Mouse (Mus musculus) central nervous system, embryonic 14 days (tissue): ENCODE data around the gene Numbl. TPM values are rescaled to one million over a fixed set of nuclear protein-coding genes. Genes with fewer than 3 reads are reported as not detected.

Experiments used
- polyA plus RNA-seq: library from polyadenylated mRNA; depleted of rRNA; stranded (reverse); fragments of >200 nt; gene quantifications from 2 replicates; pipeline ENCODE4 v1.2.3, GENCODE M21; 2012; rRNA removed

Numbl gene
- 95.3 and 97.1 TPM in 2 replicates for polyA plus RNA-seq

GRCm38 (mm10) chr7:27258205-27258899, at the start of gene Numbl:
Gene Numbl (plus strand): TSS chr7:27258433.

GRCm38 (mm10) chr7:27228281-27228821, 29.9 kb upstream of the Numbl start, which contains the start of gene Itpkc:
Gene Itpkc (minus strand): TSS chr7:27228661.

GRCm38 (mm10) chr7:27232781-27233281, 25.4 kb upstream of the Numbl start, which contains the start of gene Coq8b:
Gene Coq8b (plus strand): TSS chr7:27233023.

Other genes with a start within 250 kb of the Numbl start
- gene Cyp2a12, start 229.4 kb upstream of the Numbl start, polyA plus RNA-seq, result not detected in 2 replicates
- gene Cyp2f2, start 138.5 kb upstream of the Numbl start, polyA plus RNA-seq, result 3.6 TPM in 1 of 2 replicates, not detected in the other
- not detected in 2 replicates for gene Cyp2t4, start 104.7 kb upstream of the Numbl start, polyA plus RNA-seq
- gene Egln2, start 91.6 kb upstream of the Numbl start, polyA plus RNA-seq, result 113 and 115 TPM in 2 replicates
- gene Rab4b, start 79.5 kb upstream of the Numbl start, polyA plus RNA-seq, result 76.1 and 88.2 TPM in 2 replicates
- 0.36 and 0.84 TPM in 2 replicates for gene Gm21983, start 77.3 kb upstream of the Numbl start, polyA plus RNA-seq
- gene Mia, start 77.3 kb upstream of the Numbl start, polyA plus RNA-seq, result 20.8 and 75.8 TPM in 2 replicates
- gene BC024978, start 62.7 kb upstream of the Numbl start, polyA plus RNA-seq, result 9.2 and 9.6 TPM in 2 replicates
- gene Snrpa, start 62.2 kb upstream of the Numbl start, polyA plus RNA-seq, result 391 and 412 TPM in 2 replicates
- gene Itpkc, start 29.8 kb upstream of the Numbl start, polyA plus RNA-seq, result 12.6 and 13.0 TPM in 2 replicates
- 42.3 and 43.1 TPM in 2 replicates for gene Coq8b, start 25.4 kb upstream of the Numbl start, polyA plus RNA-seq
- gene Ltbp4, start 79.3 kb downstream of the Numbl start, polyA plus RNA-seq, result 23.4 and 35.0 TPM in 2 replicates
- 139 and 156 TPM in 2 replicates for gene Shkbp1, start 97.6 kb downstream of the Numbl start, polyA plus RNA-seq
- not detected in 2 replicates for gene Gm20479, start 99.0 kb downstream of the Numbl start, polyA plus RNA-seq
- 19.9 and 20.5 TPM in 2 replicates for gene Sptbn4, start 189.3 kb downstream of the Numbl start, polyA plus RNA-seq
- gene Blvrb, start 189.5 kb downstream of the Numbl start, polyA plus RNA-seq, result 18.0 and 25.5 TPM in 2 replicates
- gene Sertad3, start 215.3 kb downstream of the Numbl start, polyA plus RNA-seq, result 12.0 and 16.2 TPM in 2 replicates
- gene Sertad1, start 228.5 kb downstream of the Numbl start, polyA plus RNA-seq, result 6.8 and 10.9 TPM in 2 replicates
- 2.2 and 3.5 TPM in 2 replicates for gene Prx, start 240.9 kb downstream of the Numbl start, polyA plus RNA-seq